Mouse (Mus musculus) heart, postnatal 0 days (tissue): ENCODE results near the gene Igfbp1.

Experiments used
- CTCF ChIP-seq: IDR thresholded peaks from 2 replicates; pipeline ENCODE4 v1.5.1; 2016; ENCODE audit warnings: antibody characterized with exemption, control low read depth, low read depth
- EP300 ChIP-seq: IDR thresholded peaks from 2 replicates; pipeline ENCODE4 v1.6.1; 2016; ENCODE audit warnings: antibody characterized with exemption, low read depth

- TF ChIP-seq EP300, result no peak
- TF ChIP-seq CTCF, result no peak
Observed at GRCm38 (mm10) chr11:7197491-7197941, at the start of gene Igfbp1.
